Mouse (Mus musculus): ENCODE results near the gene Hdac8. TPM values are rescaled to one million over a fixed set of nuclear protein-coding genes. Genes with fewer than 3 reads are reported as not detected.

Hdac8 gene
- polyA plus RNA-seq, 1 experiment from 2014 or later: 3.2 TPM

DNA sequence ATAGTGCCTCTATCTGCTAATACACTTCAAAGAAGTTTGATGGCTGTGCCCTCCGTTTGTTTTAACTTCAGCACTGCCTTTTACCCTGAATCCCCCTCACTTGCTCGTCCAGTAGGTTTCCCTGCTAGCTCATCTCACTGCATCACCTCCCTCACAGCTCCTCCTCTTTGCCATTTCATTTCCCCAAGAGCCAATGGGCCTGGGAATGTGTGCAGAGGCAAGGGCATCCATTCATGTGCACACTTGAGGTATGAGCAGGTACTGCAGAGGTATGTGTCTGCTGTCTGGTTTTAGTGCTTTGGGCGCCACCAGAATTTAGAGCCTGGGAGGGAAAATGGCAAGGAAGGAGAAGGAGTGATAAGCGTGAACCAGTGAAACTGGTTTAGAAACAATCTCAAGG, 199.4 kb downstream of the Hdac8 start:
- Histone ChIP-seq H3K27ac (ENCODE audit: low read depth, low read length) (no peak overlapping the region), H3K36me3 (ENCODE audit: control insufficient read depth, insufficient read depth, low read length) (no peaks in the 10 kb centered on the region), H3K4me3 (ENCODE audit: low read depth, low read length) (no peak overlapping the region), H3K9ac (replicated peaks; ENCODE audit: low read depth, low read length) (no peak overlapping the region), H3K27me3 (ENCODE audit: control insufficient read depth, insufficient read depth, low read length) (no peaks in the 10 kb centered on the region), H3K4me1 (ENCODE audit: control insufficient read depth, insufficient read depth, low read length) (no peaks in the 10 kb centered on the region), H3K4me2 (ENCODE audit: low read depth, low read length) (no peak overlapping the region), H3K9me3 (ENCODE audit: control insufficient read depth, low read length) (no peaks in the 10 kb centered on the region)
- no peak for ATAC-seq (ENCODE audit: low read depth)
- WGBS: 63% methylated on average over 4 of the region's 4 CpGs

DNA sequence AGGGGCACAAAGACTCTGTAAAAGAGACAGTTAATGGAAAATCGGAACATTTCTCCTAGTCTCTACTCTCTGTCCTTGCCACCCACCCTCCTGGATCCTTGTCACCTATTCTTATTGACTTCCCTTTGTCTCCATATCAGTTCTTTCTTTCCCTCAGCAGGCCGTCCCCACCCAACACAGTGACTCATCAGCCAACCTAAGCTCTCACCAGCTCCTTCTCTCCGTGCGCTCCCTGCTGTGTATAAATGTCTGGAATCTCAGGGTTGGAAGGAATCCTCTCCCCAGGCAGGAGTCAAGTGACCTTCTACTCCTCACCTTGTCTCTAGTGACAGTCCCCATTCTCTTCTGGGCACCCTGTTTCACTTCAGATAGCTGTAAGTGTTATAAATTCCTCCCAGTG, 200.2 kb downstream of the Hdac8 start:
- no peak overlapping the region for H3K27ac ChIP-seq (ENCODE audit: low read depth, low read length)
- H3K4me3 ChIP-seq (ENCODE audit: low read depth, low read length): no peak overlapping the region
- H3K36me3 ChIP-seq (ENCODE audit: control insufficient read depth, insufficient read depth, low read length): no peaks in the 10 kb centered on the region
- 62% methylated on average over 4 of the region's 4 CpGs for WGBS
- H3K27me3 ChIP-seq (ENCODE audit: control insufficient read depth, insufficient read depth, low read length): no peaks in the 10 kb centered on the region
- H3K4me2 ChIP-seq (ENCODE audit: low read depth, low read length): no peak overlapping the region
- no peak for ATAC-seq (ENCODE audit: low read depth)
- no peaks in the 10 kb centered on the region for H3K9me3 ChIP-seq (ENCODE audit: control insufficient read depth, low read length)
- no peak overlapping the region for H3K9ac ChIP-seq (replicated peaks; ENCODE audit: low read depth, low read length)
- H3K4me1 ChIP-seq (ENCODE audit: control insufficient read depth, insufficient read depth, low read length): no peaks in the 10 kb centered on the region

DNA sequence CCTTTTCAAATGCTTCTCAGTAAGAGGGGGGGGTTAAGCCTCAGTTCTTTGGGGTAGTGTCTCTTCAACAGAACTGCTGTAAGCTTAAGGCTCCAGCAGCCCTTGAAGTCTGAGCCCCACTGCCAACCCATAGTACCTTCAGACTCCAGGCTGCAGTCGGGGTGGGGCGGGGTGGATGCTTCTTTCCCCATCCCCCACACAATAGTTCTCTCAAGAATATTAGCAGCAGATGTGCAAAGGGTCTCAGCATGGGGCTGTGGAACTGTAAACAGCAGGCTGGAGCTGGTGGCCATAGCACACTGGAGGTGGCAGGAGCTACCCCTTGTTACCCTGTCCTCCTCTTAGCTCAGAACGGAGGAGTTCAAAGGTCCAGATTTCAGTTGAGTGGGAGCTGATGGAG, 202.7 kb downstream of the Hdac8 start:
- no peak for ATAC-seq (ENCODE audit: low read depth)
- H3K9ac ChIP-seq (replicated peaks; ENCODE audit: low read depth, low read length): no peak overlapping the region
- 45% methylated on average over 3 of the region's 3 CpGs for WGBS
- no peak overlapping the region for H3K4me2 ChIP-seq (ENCODE audit: low read depth, low read length)
- H3K36me3 ChIP-seq (ENCODE audit: control insufficient read depth, insufficient read depth, low read length): no peaks in the 10 kb centered on the region
- H3K4me3 ChIP-seq (ENCODE audit: low read depth, low read length): no peak overlapping the region
- no peaks in the 10 kb centered on the region for H3K4me1 ChIP-seq (ENCODE audit: control insufficient read depth, insufficient read depth, low read length)
- H3K9me3 ChIP-seq (ENCODE audit: control insufficient read depth, low read length): no peaks in the 10 kb centered on the region
- H3K27me3 ChIP-seq (ENCODE audit: control insufficient read depth, insufficient read depth, low read length): no peaks in the 10 kb centered on the region
- no peak overlapping the region for H3K27ac ChIP-seq (ENCODE audit: low read depth, low read length)

DNA sequence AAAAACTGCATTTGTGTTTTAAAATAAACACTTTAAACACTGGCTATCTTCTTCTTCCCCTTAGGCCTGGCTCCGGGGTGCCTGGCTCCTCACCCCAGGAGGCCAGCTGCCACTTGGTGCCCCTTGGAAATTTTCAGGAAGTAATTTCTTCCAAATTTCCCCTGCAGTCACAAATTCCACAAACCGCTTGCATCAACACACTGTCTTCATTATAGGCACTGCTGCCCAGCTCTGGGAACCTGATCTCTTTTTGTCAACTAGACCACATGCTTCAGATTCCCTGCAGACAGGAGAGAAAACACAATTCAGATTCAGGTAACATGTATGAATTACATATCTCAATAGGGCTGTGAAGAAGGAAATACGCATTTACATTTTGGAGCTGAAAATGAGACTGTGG, 220.3 kb downstream of the Hdac8 start:
- no peak for ATAC-seq (ENCODE audit: low read depth)
- no peak overlapping the region for H3K4me2 ChIP-seq (ENCODE audit: low read depth, low read length)
- no peak overlapping the region for H3K27ac ChIP-seq (ENCODE audit: low read depth, low read length)
- H3K9me3 ChIP-seq (ENCODE audit: control insufficient read depth, low read length): no peaks in the 10 kb centered on the region
- WGBS: 71% methylated on average over 3 of the region's 3 CpGs
- H3K9ac ChIP-seq (replicated peaks; ENCODE audit: low read depth, low read length): no peak overlapping the region
- no peaks in the 10 kb centered on the region for H3K36me3 ChIP-seq (ENCODE audit: control insufficient read depth, insufficient read depth, low read length)
- no peaks in the 10 kb centered on the region for H3K27me3 ChIP-seq (ENCODE audit: control insufficient read depth, insufficient read depth, low read length)
- no peak overlapping the region for H3K4me3 ChIP-seq (ENCODE audit: low read depth, low read length)
- H3K4me1 ChIP-seq (ENCODE audit: control insufficient read depth, insufficient read depth, low read length): no peaks in the 10 kb centered on the region

DNA sequence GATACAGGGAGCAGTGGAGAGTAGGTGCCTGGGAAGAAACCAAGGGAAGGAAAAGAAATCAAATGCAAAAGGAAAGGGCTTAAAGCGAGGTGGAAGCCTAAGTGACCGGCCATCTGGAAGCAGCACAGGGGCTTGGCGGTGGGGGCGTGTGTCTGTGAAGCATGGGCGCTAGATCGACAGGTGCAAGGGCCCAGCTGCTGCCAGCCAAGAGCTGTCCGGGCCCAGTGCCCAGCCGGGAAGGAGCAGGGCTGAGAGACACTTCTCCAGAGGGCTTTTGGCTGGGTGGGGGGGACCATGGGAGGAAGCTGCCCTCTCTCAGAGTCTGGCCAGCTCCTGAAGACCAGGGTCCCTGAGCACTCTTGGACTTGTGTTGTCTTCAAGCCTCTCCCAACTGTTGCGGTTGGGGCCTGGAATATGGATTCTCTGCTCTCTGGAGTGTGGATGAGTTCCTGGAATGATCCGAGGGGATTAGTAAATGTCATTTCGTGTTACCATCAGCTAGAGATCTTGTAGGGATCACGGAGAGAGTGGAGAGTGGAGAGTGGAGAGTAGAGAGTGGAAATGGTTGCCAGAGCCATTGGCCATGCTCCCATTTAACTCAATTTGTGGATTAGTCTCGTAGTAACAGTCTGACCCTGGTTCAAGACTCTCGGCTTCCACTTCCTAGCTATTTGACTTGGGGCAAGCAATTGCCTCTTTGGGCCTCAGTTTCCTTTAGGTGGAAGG, 242.4 kb downstream of the Hdac8 start:
- no peak for ATAC-seq (ENCODE audit: low read depth)
- H3K4me1 ChIP-seq (ENCODE audit: control insufficient read depth, insufficient read depth, low read length): no peaks in the 10 kb centered on the region
- no peaks in the 10 kb centered on the region for H3K9me3 ChIP-seq (ENCODE audit: control insufficient read depth, low read length)
- no peaks in the 10 kb centered on the region for H3K36me3 ChIP-seq (ENCODE audit: control insufficient read depth, insufficient read depth, low read length)
- WGBS: 89% methylated on average over 13 of the region's 14 CpGs
- no peak overlapping the region for H3K27ac ChIP-seq (ENCODE audit: low read depth, low read length)
- H3K4me2 ChIP-seq (ENCODE audit: low read depth, low read length): no peak overlapping the region
- H3K9ac ChIP-seq (replicated peaks; ENCODE audit: low read depth, low read length): no peak overlapping the region
- no peak overlapping the region for H3K4me3 ChIP-seq (ENCODE audit: low read depth, low read length)
- H3K27me3 ChIP-seq (ENCODE audit: control insufficient read depth, insufficient read depth, low read length): no peaks in the 10 kb centered on the region

DNA sequence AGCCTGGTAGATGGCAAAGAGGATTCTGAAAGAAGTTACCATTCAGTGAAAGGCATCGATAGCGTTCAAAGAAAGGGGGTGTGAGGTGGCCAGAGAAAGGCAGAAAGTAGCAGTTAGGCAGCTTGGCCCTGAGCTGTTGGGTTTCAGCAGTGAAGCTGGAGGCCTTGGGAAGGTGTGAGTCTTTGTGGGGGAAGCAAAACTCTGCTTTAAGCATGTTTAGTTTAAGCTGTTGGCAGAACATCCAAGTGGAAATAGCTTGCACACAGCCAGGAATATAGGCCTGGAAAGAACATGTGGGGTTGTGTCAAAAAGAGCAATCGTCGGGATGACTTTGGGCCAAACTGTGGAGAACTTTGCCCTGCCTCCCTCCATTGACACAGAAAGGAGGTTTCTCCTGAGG, 245.4 kb downstream of the Hdac8 start:
- Histone ChIP-seq H3K9me3 (ENCODE audit: control insufficient read depth, low read length) (no peaks in the 10 kb centered on the region), H3K4me2 (ENCODE audit: low read depth, low read length) (no peak overlapping the region), H3K27ac (ENCODE audit: low read depth, low read length) (no peak overlapping the region), H3K27me3 (ENCODE audit: control insufficient read depth, insufficient read depth, low read length) (no peaks in the 10 kb centered on the region), H3K4me3 (ENCODE audit: low read depth, low read length) (no peak overlapping the region), H3K36me3 (ENCODE audit: control insufficient read depth, insufficient read depth, low read length) (no peaks in the 10 kb centered on the region), H3K4me1 (ENCODE audit: control insufficient read depth, insufficient read depth, low read length) (no peaks in the 10 kb centered on the region), H3K9ac (replicated peaks; ENCODE audit: low read depth, low read length) (no peak overlapping the region)
- no peak for ATAC-seq (ENCODE audit: low read depth)
- WGBS: 96% methylated on average over 4 of the region's 4 CpGs

DNA sequence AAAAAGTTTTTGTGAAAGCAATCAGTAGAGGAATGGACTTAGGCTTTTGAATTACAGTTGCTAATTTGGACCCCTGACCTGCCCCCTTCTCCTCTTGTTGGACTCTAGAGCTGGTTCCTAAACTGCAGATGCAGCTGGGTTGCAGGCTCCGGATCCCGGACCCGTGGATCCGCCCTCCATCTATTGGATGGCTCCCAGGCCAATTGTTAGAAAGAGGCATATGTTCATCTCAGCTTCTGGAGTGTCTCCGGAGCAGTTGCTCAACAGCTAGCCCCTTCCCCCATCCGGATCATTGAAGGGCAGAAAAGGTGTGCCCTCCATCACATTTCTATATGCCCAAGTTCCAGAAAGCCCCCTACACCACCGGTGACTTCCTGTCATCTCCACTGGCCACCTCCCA, 251.3 kb downstream of the Hdac8 start:
- Histone ChIP-seq H3K27ac (ENCODE audit: low read depth, low read length) (no peak overlapping the region), H3K4me2 (ENCODE audit: low read depth, low read length) (peak overlapping the region; percentile 32; the same call in 1 of the 2 replicates), H3K36me3 (ENCODE audit: control insufficient read depth, insufficient read depth, low read length) (no peaks in the 10 kb centered on the region), H3K9me3 (ENCODE audit: control insufficient read depth, low read length) (no peaks in the 10 kb centered on the region), H3K27me3 (ENCODE audit: control insufficient read depth, insufficient read depth, low read length) (peaks cover 12% of the 10 kb centered on the region; the same call in 1 of the 2 replicates), H3K4me1 (ENCODE audit: control insufficient read depth, insufficient read depth, low read length) (no peaks in the 10 kb centered on the region), H3K9ac (replicated peaks; ENCODE audit: low read depth, low read length) (no peak overlapping the region), H3K4me3 (ENCODE audit: low read depth, low read length) (peak overlapping the region; percentile 3; the same call in 1 of the 2 replicates)
- no peak for ATAC-seq (ENCODE audit: low read depth)
- WGBS: 22% methylated on average over 7 of the region's 7 CpGs

DNA sequence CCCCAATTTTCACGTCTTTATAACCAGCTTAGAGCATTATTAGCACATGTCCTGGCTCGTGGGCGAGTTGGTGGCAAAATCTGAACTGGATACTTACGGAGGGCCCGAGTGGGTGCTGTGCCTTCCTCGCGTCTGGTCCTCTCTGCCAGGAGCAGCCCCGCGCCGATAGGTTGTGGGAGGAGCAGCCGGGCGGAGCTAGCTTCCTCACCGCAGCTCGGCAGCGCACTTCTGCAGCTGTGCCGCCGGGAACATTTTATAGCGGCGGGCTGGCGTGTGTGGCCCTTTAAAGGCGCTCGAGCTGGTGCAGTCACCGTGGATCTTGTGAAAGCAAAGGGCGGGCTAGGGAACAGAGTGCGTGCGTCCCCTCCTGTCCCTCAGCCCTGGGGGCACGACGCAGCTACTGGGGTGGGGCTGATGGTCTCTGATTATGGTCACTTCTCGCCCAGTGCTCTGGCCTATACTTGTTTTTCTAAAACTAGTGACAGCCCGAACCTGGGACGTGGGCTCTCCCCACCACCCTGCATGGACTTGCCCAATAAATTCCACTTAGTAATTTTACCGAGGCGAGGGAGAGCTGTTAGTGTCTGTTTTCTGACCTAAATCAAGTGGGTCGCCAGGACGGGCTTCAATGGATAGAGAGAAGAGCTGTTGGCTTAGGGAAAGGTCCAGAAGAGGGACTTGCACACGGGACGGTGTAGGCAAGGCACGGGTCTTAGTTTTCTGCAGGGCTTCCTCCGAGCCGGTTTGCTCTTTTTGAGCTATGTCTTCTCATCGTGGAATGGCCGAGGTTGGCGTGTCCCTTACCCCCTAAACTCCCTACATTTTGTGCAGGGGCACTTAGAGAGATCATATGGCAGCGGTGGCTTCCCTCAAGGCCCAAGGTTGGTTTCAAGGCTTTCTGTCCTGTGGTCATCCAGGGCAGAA, 253.0 kb downstream of the Hdac8 start, which contains the start of gene Cited1:
Cited1 (minus strand) TSS at position 245 of the 924 bp plus-strand sequence.
- H3K4me3 ChIP-seq (ENCODE audit: low read depth, low read length): peak within 1 kb of the TSS; percentile 46
- H3K36me3 ChIP-seq (ENCODE audit: control insufficient read depth, insufficient read depth, low read length): no peaks in the 10 kb centered on the region
- no peaks in the 10 kb centered on the region for H3K4me1 ChIP-seq (ENCODE audit: control insufficient read depth, insufficient read depth, low read length)
- peak within 1 kb of the TSS; percentile 37; the same call in 1 of the 2 replicates for H3K9ac ChIP-seq (replicated peaks; ENCODE audit: low read depth, low read length)
- peak within 1 kb of the TSS; percentile 54 for H3K4me2 ChIP-seq (ENCODE audit: low read depth, low read length)
- H3K27ac ChIP-seq (ENCODE audit: low read depth, low read length): no peak within 1 kb of the TSS
- 15% methylated on average over 41 of the region's 44 CpGs for WGBS
- peak; percentile 97 for ATAC-seq (ENCODE audit: low read depth)
- H3K9me3 ChIP-seq (ENCODE audit: control insufficient read depth, low read length): no peaks in the 10 kb centered on the region
- H3K27me3 ChIP-seq (ENCODE audit: control insufficient read depth, insufficient read depth, low read length): peaks cover 12% of the 10 kb centered on the region; the same call in 1 of the 2 replicates

Data from neural tube, embryonic 14.5 days (tissue).